Mouse (Mus musculus) midbrain, embryonic 12.5 days (tissue): ENCODE data around the gene Cox6b2. TPM values are rescaled to one million over a fixed set of nuclear protein-coding genes. Genes with fewer than 3 reads are reported as not detected.
"Not testable (repeated sequence)": the region's sequence is repeated elsewhere in the genome, so short reads cannot be mapped to it uniquely, and the experiment has no call there.

ENCODE experiments used
- ATAC-seq: fragments of 200-750 bp; cut with Nextera tagmentation; 2 replicates; pipeline ENCODE4 v1.8.0; 2017; ENCODE audit warnings: low read depth, moderate TSS enrichment, moderate library complexity; ENCODE audit not compliant: low FRiP score
- H3K27ac ChIP-seq: fragments of 300-500 bp; sonication (generic); replicated peaks from 2 replicates; pipeline ENCODE4 v1.5.1; 2016; ENCODE audit warnings: mild to moderate bottlenecking
- H3K27me3 ChIP-seq: fragments of 300-500 bp; sonication (generic); 2 replicates; pipeline ENCODE4 v1.6.1; 2016; ENCODE audit warnings: mild to moderate bottlenecking
- H3K36me3 ChIP-seq: fragments of 300-500 bp; sonication (generic); 2 replicates; pipeline ENCODE4 v1.6.1; 2016
- H3K4me1 ChIP-seq: fragments of 300-500 bp; sonication (generic); 2 replicates; pipeline ENCODE4 v1.6.1; 2016
- H3K4me2 ChIP-seq: fragments of 300-500 bp; sonication (generic); replicated peaks from 2 replicates; pipeline ENCODE4 v1.6.1; 2016; ENCODE audit warnings: mild to moderate bottlenecking, moderate library complexity
- H3K4me3 ChIP-seq: fragments of 300-500 bp; sonication (generic); 2 replicates; pipeline ENCODE4 v1.5.1; 2016; ENCODE audit warnings: mild to moderate bottlenecking
- H3K9ac ChIP-seq: fragments of 300-500 bp; sonication (generic); replicated peaks from 2 replicates; pipeline ENCODE4 v1.6.1; 2016; ENCODE audit warnings: mild to moderate bottlenecking, moderate library complexity
- H3K9me3 ChIP-seq: fragments of 300-500 bp; sonication (generic); 2 replicates; pipeline ENCODE4 v1.6.1; 2016; ENCODE audit warnings: mild to moderate bottlenecking
- WGBS: fragments of 180-500 bp; shearing (Covaris S2); methylation state at CpG from one replicate; pipeline ENCODE4 v1.1.7; 2016; 5-methylcytosine and 5-hydroxymethylcytosine counted together
- polyA plus RNA-seq: library from polyadenylated mRNA; unstranded; fragments of >200 nt; fragmentation: Nextera tagmentation; extraction: Ambion mirVana; gene quantifications from 2 replicates; pipeline ENCODE4 v1.2.1, GENCODE M21; 2016

Gene Cox6b2
- polyA plus RNA-seq, result 33.7 and 45.8 TPM in 2 replicates

DNA sequence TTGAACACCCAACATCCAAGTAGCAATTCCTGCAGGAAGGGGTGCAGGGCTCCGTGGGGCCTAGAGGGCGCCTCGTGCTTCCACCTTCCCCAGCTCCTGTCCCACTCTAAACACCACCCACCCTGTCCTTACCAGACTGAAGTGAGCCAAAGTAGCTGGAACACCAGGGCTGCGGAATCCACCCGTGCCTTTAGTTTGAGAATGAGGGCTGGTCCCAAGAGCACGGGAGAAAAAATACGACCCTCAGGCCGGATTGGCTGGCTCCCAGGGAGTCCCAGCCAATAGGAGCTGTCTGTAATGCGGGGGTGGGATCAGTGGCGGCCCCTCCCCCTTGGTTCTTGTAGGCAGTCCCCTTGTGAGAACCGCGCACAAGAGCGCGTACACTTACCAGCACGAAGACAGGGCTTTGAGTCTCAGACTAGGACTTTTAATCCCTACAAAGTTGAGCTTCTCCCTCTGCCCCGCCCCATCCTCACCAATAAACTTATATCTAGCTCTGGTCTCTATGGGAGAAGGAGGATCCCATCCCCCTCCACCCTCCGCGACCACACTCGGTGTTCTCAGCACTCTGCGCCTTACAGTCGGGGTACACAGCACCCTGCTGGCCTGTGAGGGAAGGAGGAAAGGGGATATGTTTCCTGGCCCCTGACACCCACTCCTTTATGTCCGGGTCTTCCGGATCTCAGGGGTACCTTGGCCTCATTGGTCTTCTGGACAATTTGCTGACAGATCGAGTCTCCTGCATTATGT lies at the start of gene Cox6b2:
Gene Cox6b2 (minus strand): TSS at position 274 of the 750 bp plus-strand sequence.
- Histone ChIP-seq H3K4me3 (peak within 1 kb of the TSS; percentile 35), H3K9ac (peak within 1 kb of the TSS; percentile 28; the same call in 1 of the 2 replicates), H3K9me3 (no peaks in the 10 kb centered on the region; the same call in 1 of the 2 replicates), H3K4me1 (peaks cover 21% of the 10 kb centered on the region), H3K27me3 (peaks cover 16% of the 10 kb centered on the region; the same call in 1 of the 2 replicates), H3K4me2 (peak within 1 kb of the TSS; percentile 52), H3K36me3 (no peaks in the 10 kb centered on the region; the same call in 1 of the 2 replicates), H3K27ac (peak within 1 kb of the TSS; percentile 56)
- 3% methylated on average over 24 of the region's 24 CpGs for WGBS
- ATAC-seq, result peak; percentile 92

DNA sequence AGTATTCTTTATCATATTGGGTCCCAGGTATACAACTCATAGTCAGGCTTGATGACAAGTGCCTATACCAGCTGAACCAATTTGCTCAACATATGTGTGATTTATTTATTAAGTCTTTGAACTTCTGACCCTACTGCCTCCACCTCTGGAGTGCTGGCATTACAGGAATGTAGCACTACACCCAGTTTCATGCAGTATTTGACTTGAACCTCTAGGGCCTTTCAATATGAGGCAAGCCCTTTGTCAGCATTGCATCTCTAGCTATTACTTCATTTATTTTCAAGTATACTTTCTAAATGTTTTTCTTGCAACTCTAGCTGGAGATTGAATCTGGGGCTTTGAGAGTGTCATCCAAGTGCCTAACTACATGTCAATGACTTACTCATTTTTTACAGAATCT lies 49.4 kb upstream of the Cox6b2 start:
- H3K36me3 ChIP-seq, result peaks cover 20% of the 10 kb centered on the region
- H3K4me2 ChIP-seq, result no peak overlapping the region
- H3K27me3 ChIP-seq, result no peaks in the 10 kb centered on the region
- no peaks in the 10 kb centered on the region for H3K4me1 ChIP-seq
- no peak for ATAC-seq
- no peak overlapping the region for H3K27ac ChIP-seq
- no peak overlapping the region for H3K4me3 ChIP-seq
- H3K9ac ChIP-seq, result no peak overlapping the region
- H3K9me3 ChIP-seq, result no peaks in the 10 kb centered on the region

DNA sequence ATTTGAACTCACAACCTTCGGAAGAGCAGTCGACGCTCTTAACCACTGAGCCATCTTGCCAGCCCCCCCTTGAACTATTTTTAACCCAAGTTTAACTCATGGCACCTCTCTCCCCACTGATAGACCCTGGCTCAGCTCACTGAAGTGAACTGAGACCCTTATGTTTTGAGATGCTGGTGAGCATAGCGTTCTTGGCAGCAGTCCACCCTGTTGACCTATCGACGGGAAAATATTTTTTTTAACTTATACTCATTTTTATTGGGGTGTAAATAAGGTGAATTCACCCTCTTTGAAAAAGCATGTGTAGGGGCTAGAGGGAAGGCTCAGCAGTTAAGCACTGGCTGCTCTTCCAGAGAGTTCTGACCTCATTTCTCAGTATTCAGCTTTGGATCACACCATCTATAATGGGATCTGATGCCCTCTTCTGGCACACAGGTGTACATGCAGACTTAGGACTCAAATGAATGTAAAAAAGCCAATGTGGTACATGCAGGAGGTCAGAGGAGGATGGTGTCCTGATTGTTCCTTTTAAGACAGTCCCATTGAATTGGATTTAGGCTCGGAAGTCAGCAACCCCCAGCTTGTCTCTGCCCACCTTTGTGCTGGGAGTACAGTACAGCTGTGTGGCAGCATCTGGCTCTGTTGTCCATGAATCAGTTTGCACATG lies 43.0 kb upstream of the Cox6b2 start:
- Histone ChIP-seq H3K9me3 (no peaks in the 10 kb centered on the region), H3K4me2 (no peak overlapping the region), H3K4me1 (peaks cover 13% of the 10 kb centered on the region), H3K36me3 (peaks cover 41% of the 10 kb centered on the region), H3K27me3 (peaks cover 1% of the 10 kb centered on the region; the same call in 1 of the 2 replicates), H3K27ac (no peak overlapping the region), H3K9ac (no peak overlapping the region), H3K4me3 (no peak overlapping the region)
- no peak for ATAC-seq
- 83% methylated on average over 7 of the region's 7 CpGs for WGBS

DNA sequence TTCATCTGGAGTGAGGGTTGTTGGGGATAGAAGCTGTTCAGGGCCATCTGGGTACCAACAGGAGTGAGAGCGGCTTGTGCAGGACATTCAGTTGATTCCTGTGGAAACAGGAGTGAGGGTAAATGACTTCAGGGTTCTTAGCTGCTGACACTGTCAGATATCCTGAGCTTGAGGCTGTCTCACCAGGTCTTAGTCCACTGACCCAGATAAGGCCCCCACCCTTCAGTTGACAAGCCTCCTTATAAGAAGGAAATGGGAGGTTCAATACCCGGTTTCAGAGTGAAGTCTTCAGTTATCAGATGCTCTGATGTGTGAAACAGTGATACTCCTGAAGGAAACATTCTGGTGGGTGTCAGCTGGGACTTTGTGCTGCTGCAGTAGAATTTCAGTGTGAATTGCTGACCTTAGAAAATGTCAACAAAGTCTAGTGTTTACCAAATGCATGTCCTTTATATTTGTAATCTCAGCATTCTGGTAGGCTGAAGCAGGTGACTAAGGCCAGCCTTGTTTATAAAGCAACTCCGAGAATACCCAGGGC lies 41.8 kb upstream of the Cox6b2 start:
- no peak overlapping the region for H3K4me2 ChIP-seq
- H3K4me3 ChIP-seq, result no peak overlapping the region
- H3K4me1 ChIP-seq, result peaks cover 13% of the 10 kb centered on the region
- 87% methylated on average over 3 of the region's 3 CpGs for WGBS
- no peak for ATAC-seq
- H3K27me3 ChIP-seq, result peaks cover 10% of the 10 kb centered on the region
- H3K9ac ChIP-seq, result 0 out of 2 replicates have a peak overlapping the region, but pooled peaks have one; percentile 11
- no peak overlapping the region for H3K27ac ChIP-seq
- H3K9me3 ChIP-seq, result no peaks in the 10 kb centered on the region
- peaks cover 41% of the 10 kb centered on the region for H3K36me3 ChIP-seq

DNA sequence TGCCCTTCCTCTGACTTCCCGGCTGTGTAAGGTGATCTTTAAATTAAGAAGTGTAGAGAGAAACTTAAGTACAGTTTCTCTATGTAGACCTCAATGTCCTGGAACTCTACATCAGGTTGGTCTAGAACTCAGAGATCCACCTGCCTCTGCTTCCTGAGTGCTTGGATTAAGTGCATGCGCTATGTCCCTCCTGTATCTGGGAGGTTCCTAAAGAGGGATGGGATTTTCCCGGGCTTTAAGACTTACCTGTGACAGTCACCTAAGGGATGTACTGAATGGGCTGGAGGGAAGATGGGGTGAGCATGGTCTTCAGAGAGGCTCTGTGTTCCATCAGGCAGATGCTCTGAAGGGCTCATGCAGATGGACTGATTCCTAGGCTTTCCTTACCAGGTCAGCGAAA lies 40.8 kb upstream of the Cox6b2 start:
- Histone ChIP-seq H3K27ac (no peak overlapping the region), H3K36me3 (peaks cover 41% of the 10 kb centered on the region), H3K4me2 (peak overlapping the region; percentile 88), H3K4me1 (peaks cover 18% of the 10 kb centered on the region), H3K9ac (peak overlapping the region; percentile 94), H3K27me3 (peaks cover 19% of the 10 kb centered on the region), H3K9me3 (no peaks in the 10 kb centered on the region), H3K4me3 (peak overlapping the region; percentile 78)
- 38% methylated on average over 4 of the region's 4 CpGs for WGBS
- no peak for ATAC-seq

GRCm38 (mm10) chr7:4793248-4793647 lies 40.4 kb upstream of the Cox6b2 start:
- Histone ChIP-seq H3K9ac (peak overlapping the region; percentile 94), H3K27ac (peak overlapping the region; percentile 87), H3K4me1 (peaks cover 22% of the 10 kb centered on the region), H3K36me3 (peaks cover 41% of the 10 kb centered on the region), H3K27me3 (peaks cover 23% of the 10 kb centered on the region), H3K4me3 (peak overlapping the region; percentile 78), H3K4me2 (peak overlapping the region; percentile 88)
- not testable (repeated sequence) for H3K9me3 ChIP-seq, ATAC-seq
- WGBS, result 2% methylated on average over 31 of the region's 31 CpGs

DNA sequence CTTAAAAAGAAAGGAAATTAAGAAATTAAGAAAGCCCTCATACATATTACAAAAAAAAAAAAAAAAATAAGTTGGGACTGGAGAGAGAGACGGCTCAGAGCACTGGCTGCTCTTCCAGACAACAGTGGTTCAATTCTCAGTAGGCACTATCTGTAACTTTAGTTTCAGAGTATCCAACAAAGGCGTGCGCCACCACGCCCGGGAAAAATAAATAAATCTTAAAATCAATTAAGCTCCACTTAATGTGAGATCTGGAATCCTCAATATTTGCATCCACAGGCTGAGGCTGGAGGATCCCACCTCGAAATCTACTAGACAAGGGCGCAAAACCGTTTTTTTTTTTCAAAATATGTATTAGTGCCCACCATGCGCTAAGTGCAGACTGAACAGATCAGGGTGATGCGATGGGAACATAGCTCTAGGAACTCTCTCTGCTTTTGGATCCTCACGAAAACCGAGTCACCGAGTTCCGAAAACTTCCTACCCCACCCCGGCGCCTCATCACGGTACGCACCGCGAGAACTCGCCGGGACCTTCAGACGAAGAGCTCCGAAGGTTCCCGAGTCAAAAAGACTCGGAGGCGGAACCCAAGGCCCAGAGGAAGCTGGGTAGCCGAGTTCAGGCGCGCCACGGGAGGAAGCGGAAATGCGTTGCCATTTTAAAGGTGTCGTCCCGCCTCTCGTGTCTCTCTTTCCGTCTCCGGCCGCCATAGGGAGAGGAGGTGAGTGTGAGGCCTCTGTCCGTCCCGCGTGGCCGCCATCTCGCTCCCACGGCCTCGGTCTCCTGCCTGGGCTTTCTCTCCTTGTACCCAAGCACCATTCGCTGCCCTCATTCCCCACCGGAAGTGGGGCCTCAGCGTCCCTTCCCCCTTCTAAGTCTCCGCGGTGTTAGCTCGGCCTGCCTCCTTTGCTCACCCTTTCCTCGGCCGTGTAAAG lies 39.7 kb upstream of the Cox6b2 start, which contains the start of gene Rpl28:
Gene Rpl28 (plus strand): TSS at position 597 of the 935 bp plus-strand sequence.
- 2% methylated on average over 54 of the region's 54 CpGs for WGBS
- Histone ChIP-seq H3K9ac (peak within 1 kb of the TSS; percentile 94), H3K27me3 (peaks cover 30% of the 10 kb centered on the region), H3K4me2 (peak within 1 kb of the TSS; percentile 88), H3K9me3 (no peaks in the 10 kb centered on the region), H3K4me1 (peaks cover 23% of the 10 kb centered on the region), H3K36me3 (peaks cover 36% of the 10 kb centered on the region), H3K27ac (peak within 1 kb of the TSS; percentile 87), H3K4me3 (peak within 1 kb of the TSS; percentile 78)
- peak; percentile 93 for ATAC-seq

- H3K36me3 ChIP-seq, result peaks cover 9% of the 10 kb centered on the region
- no peaks in the 10 kb centered on the region for H3K9me3 ChIP-seq
- peak within 1 kb of the TSS; percentile 56 for H3K4me3 ChIP-seq
- peaks cover 20% of the 10 kb centered on the region for H3K4me1 ChIP-seq
- peaks cover 44% of the 10 kb centered on the region for H3K27me3 ChIP-seq
- WGBS, result 15% methylated on average over 24 of the region's 40 CpGs
- H3K4me2 ChIP-seq, result peak within 1 kb of the TSS; percentile 87
- peak within 1 kb of the TSS; percentile 82 for H3K9ac ChIP-seq
- no peak for ATAC-seq
- peak within 1 kb of the TSS; percentile 61 for H3K27ac ChIP-seq
These were observed 36.6 kb upstream of the Cox6b2 start, which contains the start of gene Tmem238 for GRCm38 (mm10) chr7:4789436-4789935. TSS of gene Tmem238 (minus strand) at chr7:4789656.

DNA sequence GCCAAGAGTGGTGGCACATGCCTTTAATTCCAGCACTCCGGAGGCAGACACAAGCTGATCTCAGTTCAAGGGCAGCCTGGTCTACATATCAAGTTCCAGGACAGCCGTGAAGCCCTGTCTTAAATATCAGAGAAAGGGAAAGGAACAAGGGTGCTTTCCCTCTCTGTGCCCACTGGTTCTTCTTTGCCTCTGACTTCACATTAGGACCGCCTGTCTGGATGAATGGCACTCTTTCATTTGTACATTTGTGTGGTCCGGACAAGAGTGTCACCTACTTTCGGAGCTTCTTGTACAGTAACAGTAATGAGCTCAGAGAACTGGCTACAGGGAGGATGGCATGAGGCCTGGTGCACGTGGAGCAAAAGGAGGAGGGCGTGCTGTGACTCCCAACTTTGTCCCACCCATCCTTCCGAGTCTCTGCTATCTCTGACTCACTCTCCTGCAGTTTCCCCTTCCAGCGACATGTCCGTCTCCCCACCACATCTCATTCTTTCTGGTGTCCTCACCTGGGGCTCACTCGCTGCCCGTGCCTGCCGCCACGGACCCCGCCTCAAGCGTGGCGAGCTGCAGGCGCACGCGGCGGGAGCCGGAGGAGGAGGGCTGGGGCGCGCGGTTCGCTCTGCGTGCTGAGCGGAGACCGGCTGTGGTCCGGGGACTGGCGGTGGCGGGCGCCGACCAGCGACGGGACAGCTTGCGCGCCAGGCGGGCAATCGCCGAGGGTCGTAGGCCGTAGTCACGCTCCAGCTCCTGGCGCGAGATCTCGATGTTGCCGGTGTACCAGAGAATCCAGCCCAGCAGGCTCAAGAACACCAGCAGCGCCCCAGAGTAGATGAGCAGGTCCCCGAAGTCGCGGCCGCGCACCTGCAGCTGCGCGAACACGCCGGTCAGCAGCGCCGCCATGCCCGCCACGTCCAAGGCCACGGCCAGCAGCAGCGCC lies 35.9 kb upstream of the Cox6b2 start:
- peaks cover 13% of the 10 kb centered on the region for H3K4me1 ChIP-seq
- no peaks in the 10 kb centered on the region for H3K9me3 ChIP-seq
- H3K4me3 ChIP-seq, result peak overlapping the region; percentile 56
- H3K4me2 ChIP-seq, result peak overlapping the region; percentile 87
- peak overlapping the region; percentile 82 for H3K9ac ChIP-seq
- 0 out of 2 replicates have a peak, but pooled peaks cover 2% of the 10 kb centered on the region for H3K36me3 ChIP-seq
- H3K27me3 ChIP-seq, result peaks cover 44% of the 10 kb centered on the region
- H3K27ac ChIP-seq, result peak overlapping the region; percentile 61
- 2% methylated on average over 64 of the region's 64 CpGs for WGBS
- peak; percentile 59 for ATAC-seq

DNA sequence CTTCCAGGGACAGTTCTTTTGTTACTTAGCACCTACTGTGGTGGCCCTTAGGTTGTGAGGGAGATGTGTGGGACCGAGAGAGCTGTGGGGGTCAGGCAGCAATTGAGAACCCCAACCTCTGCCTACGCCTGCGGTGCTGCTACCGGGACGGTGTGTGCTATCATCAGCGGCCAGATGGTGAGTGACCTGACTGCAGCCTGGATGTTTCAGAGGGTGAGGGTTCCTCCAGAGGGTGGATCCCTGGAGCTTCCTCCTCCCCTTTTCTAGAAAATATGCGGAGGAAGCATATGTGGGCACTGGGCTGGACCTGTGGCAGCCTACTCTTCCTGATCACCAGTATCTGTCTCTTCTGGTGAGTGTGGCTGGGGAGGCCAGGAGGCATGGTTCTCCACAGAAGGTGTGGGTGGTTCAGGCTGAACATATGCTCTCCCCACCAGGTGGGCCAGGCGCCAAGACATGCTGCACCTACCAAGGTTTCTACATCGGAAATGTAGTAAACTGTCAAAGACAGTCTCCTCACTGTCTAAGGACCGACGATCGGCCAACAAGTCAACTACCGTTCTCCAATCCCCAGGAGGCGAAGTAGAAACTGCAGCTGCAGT lies 30.9 kb upstream of the Cox6b2 start:
- no peak overlapping the region for H3K4me2 ChIP-seq
- 86% methylated on average over 14 of the region's 14 CpGs for WGBS
- H3K27ac ChIP-seq, result no peak overlapping the region
- H3K4me3 ChIP-seq, result no peak overlapping the region
- peaks cover 14% of the 10 kb centered on the region; the same call in 1 of the 2 replicates for H3K4me1 ChIP-seq
- peaks cover 46% of the 10 kb centered on the region for H3K27me3 ChIP-seq
- no peak overlapping the region for H3K9ac ChIP-seq
- no peak for ATAC-seq
- H3K9me3 ChIP-seq, result no peaks in the 10 kb centered on the region
- no peaks in the 10 kb centered on the region for H3K36me3 ChIP-seq
